Mouse (Mus musculus): Measurements from ENCODE around the gene AF067061. TPM values are rescaled to one million over a fixed set of nuclear protein-coding genes. Genes with fewer than 3 reads are reported as not detected.
"Not testable (repeated sequence)": the region's sequence is repeated elsewhere in the genome, so short reads cannot be mapped to it uniquely, and the experiment has no call there.

AF067061 gene
- polyA plus RNA-seq (2014; fragmentation: Nextera tagmentation; extraction: Ambion mirVana) = not detected in 2 replicates

DNA sequence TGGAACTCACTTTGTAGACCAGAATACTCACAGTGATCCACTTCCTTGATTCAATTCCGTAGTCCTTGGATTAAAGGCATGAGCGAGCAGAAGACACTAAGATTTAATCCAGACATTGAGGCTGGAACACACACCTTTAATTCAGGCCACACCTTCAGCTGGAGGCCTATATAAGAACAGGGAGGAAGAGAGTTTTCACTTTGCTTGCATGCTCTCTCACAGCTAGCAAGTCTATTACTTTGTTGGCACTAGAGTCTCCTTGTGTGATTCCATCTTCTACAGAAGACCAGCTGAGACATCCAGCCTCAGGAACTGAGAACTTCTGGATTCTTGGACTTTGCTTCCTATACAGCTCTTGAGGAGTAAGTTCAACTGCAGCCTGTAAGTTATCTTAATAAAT, at the start of gene AF067061:
TSS of gene AF067061 (plus strand) at position 245 of the 400 bp plus-strand sequence.
- not testable (repeated sequence) for H3K36me3 ChIP-seq (ENCODE audit: control insufficient read depth, insufficient read depth, low read length); H3K4me1 ChIP-seq (ENCODE audit: control insufficient read depth, insufficient read depth, low read length); H3K27me3 ChIP-seq (ENCODE audit: control insufficient read depth, insufficient read depth, low read length); H3K9ac ChIP-seq (replicated peaks; ENCODE audit: low read depth, low read length); H3K9me3 ChIP-seq (ENCODE audit: control insufficient read depth, low read depth, low read length); ATAC-seq (ENCODE audit: insufficient number of reproducible peaks, insufficient read depth, low FRiP score, low read depth); H3K27ac ChIP-seq (ENCODE audit: low read length); H3K4me3 ChIP-seq (ENCODE audit: low read depth, low read length); H3K4me2 ChIP-seq (replicated peaks; ENCODE audit: low read depth, low read length)
- WGBS = 93% methylated on average over 2 of the region's 2 CpGs

GRCm38 (mm10) chr13:120215847-120216246, 47.1 kb upstream of the AF067061 start, which contains the start of gene Gm21762:
Gm21762 (minus strand) TSS chr13:120215947.
- H3K9ac ChIP-seq (replicated peaks; ENCODE audit: low read depth, low read length); H3K27ac ChIP-seq (ENCODE audit: low read length); ATAC-seq (ENCODE audit: insufficient number of reproducible peaks, insufficient read depth, low FRiP score, low read depth); H3K4me2 ChIP-seq (replicated peaks; ENCODE audit: low read depth, low read length); H3K9me3 ChIP-seq (ENCODE audit: control insufficient read depth, low read depth, low read length); H3K36me3 ChIP-seq (ENCODE audit: control insufficient read depth, insufficient read depth, low read length); H3K4me3 ChIP-seq (ENCODE audit: low read depth, low read length); H3K27me3 ChIP-seq (ENCODE audit: control insufficient read depth, insufficient read depth, low read length); H3K4me1 ChIP-seq (ENCODE audit: control insufficient read depth, insufficient read depth, low read length): not testable (repeated sequence)
- WGBS = no CpG with 5 or more reads among the region's 2 CpGs

- ATAC-seq (ENCODE audit: insufficient number of reproducible peaks, insufficient read depth, low FRiP score, low read depth); H3K27ac ChIP-seq (ENCODE audit: low read length); H3K9ac ChIP-seq (replicated peaks; ENCODE audit: low read depth, low read length); H3K4me1 ChIP-seq (ENCODE audit: control insufficient read depth, insufficient read depth, low read length); H3K4me3 ChIP-seq (ENCODE audit: low read depth, low read length); H3K36me3 ChIP-seq (ENCODE audit: control insufficient read depth, insufficient read depth, low read length); H3K9me3 ChIP-seq (ENCODE audit: control insufficient read depth, low read depth, low read length); H3K4me2 ChIP-seq (replicated peaks; ENCODE audit: low read depth, low read length); H3K27me3 ChIP-seq (ENCODE audit: control insufficient read depth, insufficient read depth, low read length): not testable (repeated sequence)
- WGBS = 77% methylated on average over 5 of the region's 5 CpGs
These were observed 42.0 kb upstream of the AF067061 start for GRCm38 (mm10) chr13:120220922-120221321.

DNA sequence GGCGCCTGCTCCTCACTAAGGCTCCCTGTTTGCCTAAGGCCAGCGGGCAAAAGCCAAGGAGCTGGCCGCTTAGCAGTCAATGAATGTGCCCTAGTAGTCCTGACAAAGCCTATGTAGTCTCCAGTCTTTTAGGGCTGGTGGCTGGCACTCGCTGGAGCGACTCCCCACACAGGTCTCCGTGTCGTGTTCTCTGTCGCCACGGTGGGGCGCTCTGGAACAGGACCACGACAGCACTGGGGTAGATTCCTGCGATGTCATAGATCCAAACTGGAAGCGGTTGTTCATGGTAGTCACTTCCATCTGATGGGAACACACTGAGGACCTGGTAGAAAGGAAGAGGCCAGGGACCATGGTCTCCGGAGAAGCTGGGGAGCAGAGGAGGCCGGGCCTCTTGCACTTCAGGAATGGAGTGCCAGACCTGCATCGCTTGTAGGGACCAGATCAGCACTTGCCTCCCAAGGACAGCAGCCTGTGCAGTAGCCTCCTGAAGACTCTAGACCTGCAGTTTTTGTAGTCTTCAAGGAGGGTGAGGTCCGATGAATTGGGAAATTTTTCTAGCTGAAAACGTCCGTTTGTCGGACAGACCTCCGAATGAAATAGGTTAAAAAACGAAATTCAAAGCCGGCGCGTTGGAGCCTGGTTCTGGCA, 39.8 kb upstream of the AF067061 start:
- H3K36me3 ChIP-seq (ENCODE audit: control insufficient read depth, insufficient read depth, low read length); H3K27ac ChIP-seq (ENCODE audit: low read length); H3K4me3 ChIP-seq (ENCODE audit: low read depth, low read length); H3K4me2 ChIP-seq (replicated peaks; ENCODE audit: low read depth, low read length); H3K4me1 ChIP-seq (ENCODE audit: control insufficient read depth, insufficient read depth, low read length); H3K9ac ChIP-seq (replicated peaks; ENCODE audit: low read depth, low read length); ATAC-seq (ENCODE audit: insufficient number of reproducible peaks, insufficient read depth, low FRiP score, low read depth); H3K27me3 ChIP-seq (ENCODE audit: control insufficient read depth, insufficient read depth, low read length); H3K9me3 ChIP-seq (ENCODE audit: control insufficient read depth, low read depth, low read length): not testable (repeated sequence)
- 93% methylated on average over 16 of the region's 25 CpGs for WGBS

DNA sequence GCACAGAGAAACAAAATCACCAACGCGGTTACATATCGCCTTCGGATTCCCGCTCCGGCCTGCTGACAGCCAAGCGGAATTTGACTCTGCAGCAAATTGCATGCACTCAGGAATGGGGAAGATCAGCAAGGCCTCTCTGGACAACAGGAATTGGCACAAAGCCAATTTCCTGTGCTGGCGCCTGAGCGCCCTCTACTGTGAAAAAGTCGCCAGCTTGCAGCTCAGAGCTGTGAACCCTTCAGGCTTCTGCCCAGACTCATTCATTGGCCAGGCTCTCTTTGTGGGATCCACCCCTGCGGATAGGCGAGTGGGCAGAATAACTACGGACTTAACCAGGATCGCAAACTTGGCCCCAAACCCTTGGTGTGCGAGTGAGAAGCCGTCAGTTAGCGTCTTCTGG, 31.1 kb upstream of the AF067061 start:
- ATAC-seq (ENCODE audit: insufficient number of reproducible peaks, insufficient read depth, low FRiP score, low read depth); H3K27me3 ChIP-seq (ENCODE audit: control insufficient read depth, insufficient read depth, low read length); H3K4me3 ChIP-seq (ENCODE audit: low read depth, low read length); H3K4me1 ChIP-seq (ENCODE audit: control insufficient read depth, insufficient read depth, low read length); H3K27ac ChIP-seq (ENCODE audit: low read length); H3K4me2 ChIP-seq (replicated peaks; ENCODE audit: low read depth, low read length); H3K36me3 ChIP-seq (ENCODE audit: control insufficient read depth, insufficient read depth, low read length); H3K9me3 ChIP-seq (ENCODE audit: control insufficient read depth, low read depth, low read length); H3K9ac ChIP-seq (replicated peaks; ENCODE audit: low read depth, low read length): not testable (repeated sequence)
- 95% methylated on average over 14 of the region's 17 CpGs for WGBS

DNA sequence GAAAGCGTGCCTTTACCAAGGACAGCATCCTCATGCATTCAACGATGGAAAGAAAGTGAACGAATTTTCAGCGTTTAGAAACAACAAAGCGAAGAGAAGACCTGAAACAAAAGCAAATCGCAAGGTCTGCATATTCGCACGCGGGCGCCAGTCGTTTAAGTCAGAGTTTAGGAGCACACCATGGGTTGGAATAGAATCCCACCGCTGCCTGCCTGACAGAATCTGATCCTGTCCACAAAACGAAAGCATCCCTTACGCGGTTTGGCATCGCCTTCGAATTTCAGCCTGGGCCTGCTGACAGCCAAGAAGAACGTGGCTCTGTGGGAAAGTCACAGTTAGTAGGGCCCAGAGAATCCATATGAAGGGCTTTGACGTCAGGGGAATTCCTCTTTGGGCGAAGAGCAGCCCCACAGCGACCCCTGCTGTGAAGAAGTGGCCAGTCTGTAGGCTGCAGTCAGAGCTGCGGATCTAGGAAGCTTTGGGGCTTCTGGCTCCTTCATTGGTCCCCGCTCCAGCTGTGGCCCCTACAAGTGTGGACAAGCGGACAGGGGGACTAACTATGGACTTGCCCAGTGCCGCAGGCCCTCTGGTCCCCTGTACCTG, 30.4 kb upstream of the AF067061 start:
- H3K27me3 ChIP-seq (ENCODE audit: control insufficient read depth, insufficient read depth, low read length); H3K9ac ChIP-seq (replicated peaks; ENCODE audit: low read depth, low read length); ATAC-seq (ENCODE audit: insufficient number of reproducible peaks, insufficient read depth, low FRiP score, low read depth); H3K27ac ChIP-seq (ENCODE audit: low read length); H3K4me3 ChIP-seq (ENCODE audit: low read depth, low read length); H3K36me3 ChIP-seq (ENCODE audit: control insufficient read depth, insufficient read depth, low read length); H3K9me3 ChIP-seq (ENCODE audit: control insufficient read depth, low read depth, low read length); H3K4me1 ChIP-seq (ENCODE audit: control insufficient read depth, insufficient read depth, low read length); H3K4me2 ChIP-seq (replicated peaks; ENCODE audit: low read depth, low read length): not testable (repeated sequence)
- WGBS = 77% methylated on average over 13 of the region's 25 CpGs

GRCm38 (mm10) chr13:120238811-120239210, 24.1 kb upstream of the AF067061 start, which contains the start of gene Gm21731:
Gm21731 (plus strand) TSS chr13:120239111.
- not testable (repeated sequence) for H3K9me3 ChIP-seq (ENCODE audit: control insufficient read depth, low read depth, low read length); H3K4me2 ChIP-seq (replicated peaks; ENCODE audit: low read depth, low read length); ATAC-seq (ENCODE audit: insufficient number of reproducible peaks, insufficient read depth, low FRiP score, low read depth); H3K27me3 ChIP-seq (ENCODE audit: control insufficient read depth, insufficient read depth, low read length); H3K4me1 ChIP-seq (ENCODE audit: control insufficient read depth, insufficient read depth, low read length); H3K9ac ChIP-seq (replicated peaks; ENCODE audit: low read depth, low read length); H3K36me3 ChIP-seq (ENCODE audit: control insufficient read depth, insufficient read depth, low read length); H3K27ac ChIP-seq (ENCODE audit: low read length); H3K4me3 ChIP-seq (ENCODE audit: low read depth, low read length)

GRCm38 (mm10) chr13:120251208-120251924, 11.5 kb upstream of the AF067061 start:
- H3K9me3 ChIP-seq (ENCODE audit: control insufficient read depth, low read depth, low read length); H3K36me3 ChIP-seq (ENCODE audit: control insufficient read depth, insufficient read depth, low read length); ATAC-seq (ENCODE audit: insufficient number of reproducible peaks, insufficient read depth, low FRiP score, low read depth); H3K9ac ChIP-seq (replicated peaks; ENCODE audit: low read depth, low read length); H3K4me1 ChIP-seq (ENCODE audit: control insufficient read depth, insufficient read depth, low read length); H3K4me3 ChIP-seq (ENCODE audit: low read depth, low read length); H3K4me2 ChIP-seq (replicated peaks; ENCODE audit: low read depth, low read length); H3K27me3 ChIP-seq (ENCODE audit: control insufficient read depth, insufficient read depth, low read length); H3K27ac ChIP-seq (ENCODE audit: low read length): not testable (repeated sequence)
- 79% methylated on average over 2 of the region's 3 CpGs for WGBS

Data from stomach, embryonic 14.5 days (tissue).